Mouse (Mus musculus): Measurements from ENCODE around the gene Zer1. TPM values are rescaled to one million over a fixed set of nuclear protein-coding genes. Genes with fewer than 3 reads are reported as not detected.

Zer1 gene
- polyA plus RNA-seq, 1 experiment from 2014 or later = 8.9 TPM

DNA sequence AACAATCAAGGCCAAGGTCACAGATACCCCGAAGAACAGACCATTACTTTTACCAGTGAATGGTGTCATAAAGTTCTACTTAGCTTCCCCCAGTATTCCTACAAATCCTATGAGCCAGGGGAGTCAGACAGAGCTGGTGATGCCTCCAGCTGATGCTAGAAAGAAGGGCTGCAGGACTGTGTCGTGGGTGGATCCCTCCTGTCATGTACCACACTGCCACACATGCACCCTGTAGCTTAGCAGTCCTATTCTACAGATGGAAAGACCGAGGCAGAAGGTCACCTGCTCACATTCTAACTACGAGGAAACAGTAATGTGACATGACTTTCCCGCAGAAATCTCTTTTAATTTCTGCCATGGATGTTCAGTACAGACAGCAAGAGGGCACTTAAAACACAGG lies 1.6 kb downstream of the Zer1 start:
- no peaks in the 10 kb centered on the region for H3K9me3 ChIP-seq (ENCODE audit: control insufficient read depth, low read length)
- no peak overlapping the region for H3K4me3 ChIP-seq (ENCODE audit: control insufficient read depth in 1 of 2, insufficient read depth in 1 of 2, low read depth in 1 of 2, low read length in 2 of 2)
- peaks cover 6 to 12% of the 10 kb centered on the region in 2 experiments; a peak in 3 of 4 replicates for H3K4me1 ChIP-seq (ENCODE audit: control insufficient read depth in 2 of 2, insufficient read depth in 2 of 2, low read length in 2 of 2)
- no peak for ATAC-seq (ENCODE audit: insufficient number of reproducible peaks, insufficient read depth, low FRiP score, low read depth)
- no peaks in the 10 kb centered on the region for H3K27me3 ChIP-seq (ENCODE audit: control insufficient read depth, insufficient read depth, low read length)
- WGBS = 81% methylated on average over 5 of the region's 5 CpGs
- no peak overlapping the region for H3K27ac ChIP-seq (replicated peaks in 1 of 2; ENCODE audit: control insufficient read depth in 1 of 2, insufficient read depth in 1 of 2, low read depth in 2 of 2, low read length in 2 of 2)
- no peaks in the 10 kb centered on the region; the same call in 1 of the 2 replicates for H3K36me3 ChIP-seq (ENCODE audit: control insufficient read depth, insufficient read depth, low read length)
- H3K9ac ChIP-seq (ENCODE audit: low read length) = no peak overlapping the region
- no peak overlapping the region for H3K4me2 ChIP-seq (ENCODE audit: low read length)

DNA sequence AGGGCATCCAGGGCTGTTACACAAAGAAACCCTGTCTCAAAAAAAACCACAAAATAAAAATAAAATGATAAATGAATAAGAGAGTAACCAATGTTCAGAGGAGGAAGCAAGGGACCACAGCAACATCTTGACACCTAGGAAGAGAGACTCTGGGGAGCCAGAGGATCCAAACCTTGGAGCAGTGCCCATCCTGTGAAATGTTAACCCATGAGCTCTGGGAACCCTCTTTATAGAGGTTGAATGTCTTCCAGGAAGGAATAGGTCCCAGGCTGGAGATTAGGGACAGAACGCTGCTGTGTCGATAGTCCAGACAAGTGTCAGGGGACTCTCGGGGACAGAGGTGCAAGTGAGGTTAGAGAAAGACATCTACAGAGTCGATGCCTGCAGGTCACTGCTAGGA lies 4.1 kb downstream of the Zer1 start:
- WGBS = 66% methylated on average over 4 of the region's 4 CpGs
- no peak overlapping the region for H3K4me2 ChIP-seq (ENCODE audit: low read length)
- no peaks in the 10 kb centered on the region for H3K27me3 ChIP-seq (ENCODE audit: control insufficient read depth, insufficient read depth, low read length)
- no peak overlapping the region for H3K27ac ChIP-seq (replicated peaks in 1 of 2; ENCODE audit: control insufficient read depth in 1 of 2, insufficient read depth in 1 of 2, low read depth in 2 of 2, low read length in 2 of 2)
- H3K4me1 ChIP-seq (ENCODE audit: control insufficient read depth in 2 of 2, insufficient read depth in 2 of 2, low read length in 2 of 2) = peaks cover 6 to 12% of the 10 kb centered on the region in 2 experiments; a peak in 3 of 4 replicates
- no peak for ATAC-seq (ENCODE audit: insufficient number of reproducible peaks, insufficient read depth, low FRiP score, low read depth)
- peaks cover 2% of the 10 kb centered on the region; the same call in 1 of the 2 replicates for H3K36me3 ChIP-seq (ENCODE audit: control insufficient read depth, insufficient read depth, low read length)
- H3K9me3 ChIP-seq (ENCODE audit: control insufficient read depth, low read length) = no peaks in the 10 kb centered on the region
- H3K9ac ChIP-seq (ENCODE audit: low read length) = no peak overlapping the region
- no peak overlapping the region for H3K4me3 ChIP-seq (ENCODE audit: control insufficient read depth in 1 of 2, insufficient read depth in 1 of 2, low read depth in 1 of 2, low read length in 2 of 2)

DNA sequence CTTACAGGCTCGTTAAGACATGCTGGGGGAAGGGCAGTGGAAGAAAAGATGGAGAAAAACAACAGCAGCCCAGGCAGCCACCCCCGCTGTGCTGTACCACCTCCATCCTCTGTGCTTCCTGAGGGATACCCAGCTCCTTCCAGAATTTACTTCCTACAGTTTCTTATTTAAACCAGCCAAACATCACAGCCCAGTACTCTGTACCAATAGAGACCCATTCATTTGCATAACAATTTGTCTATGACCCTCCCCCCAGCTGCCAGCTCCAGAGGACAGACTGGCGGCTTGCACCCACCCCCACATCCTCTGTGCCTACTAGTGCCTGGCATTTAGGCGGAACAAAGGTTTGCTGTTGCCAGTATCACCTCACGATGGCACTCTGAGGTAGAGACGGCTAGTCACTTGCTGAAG lies 4.7 kb downstream of the Zer1 start:
- Histone ChIP-seq H3K9me3 (ENCODE audit: control insufficient read depth, low read length) (no peaks in the 10 kb centered on the region), H3K27me3 (ENCODE audit: control insufficient read depth, insufficient read depth, low read length) (no peaks in the 10 kb centered on the region), H3K36me3 (ENCODE audit: control insufficient read depth, insufficient read depth, low read length) (peaks cover 2% of the 10 kb centered on the region; the same call in 1 of the 2 replicates), H3K4me1 (ENCODE audit: control insufficient read depth in 2 of 2, insufficient read depth in 2 of 2, low read length in 2 of 2) (peaks cover 0 to 6% of the 10 kb centered on the region in 2 experiments; a peak in 3 of 4 replicates), H3K4me2 (ENCODE audit: low read length) (no peak overlapping the region), H3K4me3 (ENCODE audit: control insufficient read depth in 1 of 2, insufficient read depth in 1 of 2, low read depth in 1 of 2, low read length in 2 of 2) (no peak overlapping the region), H3K9ac (ENCODE audit: low read length) (no peak overlapping the region), H3K27ac (replicated peaks in 1 of 2; ENCODE audit: control insufficient read depth in 1 of 2, insufficient read depth in 1 of 2, low read depth in 2 of 2, low read length in 2 of 2) (no peak overlapping the region)
- 37% methylated on average over 6 of the region's 6 CpGs for WGBS
- no peak for ATAC-seq (ENCODE audit: insufficient number of reproducible peaks, insufficient read depth, low FRiP score, low read depth)

DNA sequence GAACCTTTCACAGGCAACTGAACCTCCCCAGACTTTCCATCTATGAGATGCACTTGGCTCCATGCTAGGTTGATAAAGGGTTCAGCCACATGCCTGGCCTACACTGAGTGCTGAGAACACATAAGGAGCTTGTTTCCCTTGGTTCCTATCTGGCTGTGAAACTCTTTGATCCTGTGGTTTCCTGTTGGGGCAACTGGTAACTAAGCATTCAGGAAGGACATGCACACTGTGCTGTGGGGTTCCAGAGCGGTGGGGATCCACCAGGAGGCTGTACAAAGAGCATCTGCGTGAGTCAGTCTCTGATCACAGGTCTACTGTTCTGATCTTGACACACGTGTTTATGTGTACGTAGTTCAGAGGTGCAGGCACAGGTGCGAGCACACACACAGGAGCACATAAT lies 11.8 kb downstream of the Zer1 start:
- H3K4me2 ChIP-seq (ENCODE audit: low read length) = no peak overlapping the region
- H3K4me1 ChIP-seq (ENCODE audit: control insufficient read depth in 2 of 2, insufficient read depth in 2 of 2, low read length in 2 of 2) = no peaks in the 10 kb centered on the region
- no peak overlapping the region for H3K4me3 ChIP-seq (ENCODE audit: control insufficient read depth in 1 of 2, insufficient read depth in 1 of 2, low read depth in 1 of 2, low read length in 2 of 2)
- no peak overlapping the region for H3K27ac ChIP-seq (replicated peaks in 1 of 2; ENCODE audit: control insufficient read depth in 1 of 2, insufficient read depth in 1 of 2, low read depth in 2 of 2, low read length in 2 of 2)
- peaks cover 62% of the 10 kb centered on the region for H3K36me3 ChIP-seq (ENCODE audit: control insufficient read depth, insufficient read depth, low read length)
- 88% methylated on average over 5 of the region's 5 CpGs for WGBS
- no peak for ATAC-seq (ENCODE audit: insufficient number of reproducible peaks, insufficient read depth, low FRiP score, low read depth)
- H3K9ac ChIP-seq (ENCODE audit: low read length) = no peak overlapping the region
- no peaks in the 10 kb centered on the region for H3K9me3 ChIP-seq (ENCODE audit: control insufficient read depth, low read length)
- no peaks in the 10 kb centered on the region for H3K27me3 ChIP-seq (ENCODE audit: control insufficient read depth, insufficient read depth, low read length)

DNA sequence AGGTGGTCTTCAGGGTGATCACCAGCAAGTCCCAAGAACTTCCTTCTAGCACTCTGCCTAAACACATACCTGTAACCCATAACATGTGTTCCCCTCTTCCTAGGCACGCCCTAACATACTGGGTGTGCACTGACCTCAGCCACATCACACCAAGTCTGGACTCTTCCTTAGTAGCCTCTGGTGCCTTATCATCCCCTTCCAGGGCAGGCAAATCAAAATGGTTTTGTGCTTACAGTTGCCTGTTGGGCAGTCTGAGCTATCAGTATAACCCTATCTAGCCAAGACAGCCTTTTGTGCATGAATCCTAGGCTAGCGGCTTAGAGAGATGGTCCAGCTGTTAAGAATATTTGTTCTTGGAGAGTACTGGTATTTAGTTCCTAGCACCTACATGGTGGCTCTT lies 12.9 kb downstream of the Zer1 start:
- no peak overlapping the region for H3K4me2 ChIP-seq (ENCODE audit: low read length)
- ATAC-seq (ENCODE audit: insufficient number of reproducible peaks, insufficient read depth, low FRiP score, low read depth) = no peak
- no peaks in the 10 kb centered on the region for H3K4me1 ChIP-seq (ENCODE audit: control insufficient read depth in 2 of 2, insufficient read depth in 2 of 2, low read length in 2 of 2)
- H3K9ac ChIP-seq (ENCODE audit: low read length) = no peak overlapping the region
- H3K36me3 ChIP-seq (ENCODE audit: control insufficient read depth, insufficient read depth, low read length) = peaks cover 72% of the 10 kb centered on the region
- H3K4me3 ChIP-seq (ENCODE audit: control insufficient read depth in 1 of 2, insufficient read depth in 1 of 2, low read depth in 1 of 2, low read length in 2 of 2) = no peak overlapping the region
- H3K9me3 ChIP-seq (ENCODE audit: control insufficient read depth, low read length) = no peaks in the 10 kb centered on the region
- H3K27ac ChIP-seq (replicated peaks in 1 of 2; ENCODE audit: control insufficient read depth in 1 of 2, insufficient read depth in 1 of 2, low read depth in 2 of 2, low read length in 2 of 2) = no peak overlapping the region
- WGBS = 93% methylated on average over 2 of the region's 2 CpGs
- no peaks in the 10 kb centered on the region for H3K27me3 ChIP-seq (ENCODE audit: control insufficient read depth, insufficient read depth, low read length)

DNA sequence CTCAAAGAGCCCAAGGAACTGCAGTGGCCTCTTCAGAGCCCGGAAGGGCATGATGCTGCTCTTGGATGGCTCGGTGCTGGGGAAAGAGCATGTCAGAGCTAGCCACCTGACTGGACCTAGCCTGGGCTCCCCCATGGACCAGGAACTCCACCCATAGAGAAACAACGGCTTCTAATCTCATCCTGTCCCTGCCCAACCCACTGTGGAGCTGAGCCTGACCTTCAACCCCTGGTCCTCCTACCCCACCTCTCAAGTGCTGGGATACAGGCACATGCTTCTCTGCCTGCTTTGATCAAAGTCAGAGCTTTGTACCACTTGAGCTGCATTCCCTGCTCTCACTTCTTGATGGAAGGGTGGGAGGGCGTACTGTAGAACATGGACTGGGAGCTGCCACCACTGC lies 16.1 kb downstream of the Zer1 start:
- no peak overlapping the region for H3K9ac ChIP-seq (ENCODE audit: low read length)
- no peaks in the 10 kb centered on the region for H3K27me3 ChIP-seq (ENCODE audit: control insufficient read depth, insufficient read depth, low read length)
- no peak overlapping the region for H3K4me3 ChIP-seq (ENCODE audit: control insufficient read depth in 1 of 2, insufficient read depth in 1 of 2, low read depth in 1 of 2, low read length in 2 of 2)
- no peaks in the 10 kb centered on the region for H3K9me3 ChIP-seq (ENCODE audit: control insufficient read depth, low read length)
- H3K27ac ChIP-seq (replicated peaks in 1 of 2; ENCODE audit: control insufficient read depth in 1 of 2, insufficient read depth in 1 of 2, low read depth in 2 of 2, low read length in 2 of 2) = no peak overlapping the region
- no peak overlapping the region for H3K4me2 ChIP-seq (ENCODE audit: low read length)
- WGBS = 79% methylated on average over 4 of the region's 4 CpGs
- no peaks in the 10 kb centered on the region for H3K4me1 ChIP-seq (ENCODE audit: control insufficient read depth in 2 of 2, insufficient read depth in 2 of 2, low read length in 2 of 2)
- peaks cover 93% of the 10 kb centered on the region for H3K36me3 ChIP-seq (ENCODE audit: control insufficient read depth, insufficient read depth, low read length)
- no peak for ATAC-seq (ENCODE audit: insufficient number of reproducible peaks, insufficient read depth, low FRiP score, low read depth)

DNA sequence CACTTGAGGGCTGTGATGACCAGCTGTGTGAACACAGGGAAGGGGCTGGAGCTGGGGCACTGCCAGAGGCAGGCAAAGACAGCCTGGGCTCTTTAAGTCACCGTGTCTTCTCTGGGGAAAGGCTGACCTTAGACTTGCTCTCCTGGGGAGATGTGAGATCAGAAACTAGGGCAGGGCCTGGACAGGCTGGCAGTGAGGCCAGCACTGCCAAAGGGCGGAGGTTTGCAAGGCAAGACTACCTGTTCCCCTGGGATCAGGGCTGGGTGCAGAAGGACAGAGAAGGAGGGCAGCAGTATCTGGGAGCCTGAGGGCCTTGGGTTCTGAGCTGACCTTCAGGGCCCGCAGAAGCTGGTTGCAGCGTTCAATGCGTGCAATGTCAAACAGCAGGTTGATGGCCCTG lies 16.7 kb downstream of the Zer1 start:
- Histone ChIP-seq H3K27me3 (ENCODE audit: control insufficient read depth, insufficient read depth, low read length) (no peaks in the 10 kb centered on the region), H3K4me1 (ENCODE audit: control insufficient read depth in 2 of 2, insufficient read depth in 2 of 2, low read length in 2 of 2) (no peaks in the 10 kb centered on the region), H3K9me3 (ENCODE audit: control insufficient read depth, low read length) (no peaks in the 10 kb centered on the region), H3K4me3 (ENCODE audit: control insufficient read depth in 1 of 2, insufficient read depth in 1 of 2, low read depth in 1 of 2, low read length in 2 of 2) (no peak overlapping the region), H3K4me2 (ENCODE audit: low read length) (no peak overlapping the region), H3K36me3 (ENCODE audit: control insufficient read depth, insufficient read depth, low read length) (peaks cover 93% of the 10 kb centered on the region), H3K27ac (replicated peaks in 1 of 2; ENCODE audit: control insufficient read depth in 1 of 2, insufficient read depth in 1 of 2, low read depth in 2 of 2, low read length in 2 of 2) (no peak overlapping the region), H3K9ac (ENCODE audit: low read length) (no peak overlapping the region)
- no peak for ATAC-seq (ENCODE audit: insufficient number of reproducible peaks, insufficient read depth, low FRiP score, low read depth)
- 96% methylated on average over 5 of the region's 5 CpGs for WGBS

DNA sequence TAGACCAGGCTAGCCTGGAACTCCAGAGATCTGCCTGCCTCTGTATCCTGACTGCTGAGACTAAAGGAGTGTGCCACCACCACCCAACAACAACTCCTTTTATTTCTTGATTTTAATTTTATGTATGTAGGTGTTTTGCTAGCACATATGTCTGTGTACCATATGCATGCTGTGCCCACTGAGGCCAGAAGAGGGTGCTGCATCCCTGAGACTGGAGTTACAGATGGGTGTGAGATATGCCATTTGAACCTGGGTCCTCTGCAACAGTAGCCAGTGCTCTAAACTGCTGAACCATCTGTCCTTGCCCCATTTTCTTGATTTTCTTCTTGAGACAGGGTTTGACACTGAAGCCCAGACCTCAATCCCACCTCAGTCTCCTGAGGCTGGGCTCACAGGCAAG lies 18.0 kb downstream of the Zer1 start:
- Histone ChIP-seq H3K9ac (ENCODE audit: low read length) (no peak overlapping the region), H3K27ac (replicated peaks in 1 of 2; ENCODE audit: control insufficient read depth in 1 of 2, insufficient read depth in 1 of 2, low read depth in 2 of 2, low read length in 2 of 2) (no peak overlapping the region), H3K36me3 (ENCODE audit: control insufficient read depth, insufficient read depth, low read length) (peaks cover 96% of the 10 kb centered on the region), H3K4me3 (ENCODE audit: control insufficient read depth in 1 of 2, insufficient read depth in 1 of 2, low read depth in 1 of 2, low read length in 2 of 2) (no peak overlapping the region), H3K9me3 (ENCODE audit: control insufficient read depth, low read length) (no peaks in the 10 kb centered on the region), H3K27me3 (ENCODE audit: control insufficient read depth, insufficient read depth, low read length) (no peaks in the 10 kb centered on the region), H3K4me1 (ENCODE audit: control insufficient read depth in 2 of 2, insufficient read depth in 2 of 2, low read length in 2 of 2) (no peaks in the 10 kb centered on the region), H3K4me2 (ENCODE audit: low read length) (no peak overlapping the region)
- ATAC-seq (ENCODE audit: insufficient number of reproducible peaks, insufficient read depth, low FRiP score, low read depth) = no peak

All from heart, embryonic 14.5 days (tissue).